Mouse (Mus musculus) G1E (cell line): ENCODE data around the gene Olfr1366.

Experiments used
- CTCF ChIP-seq: IDR thresholded peaks from 2 replicates; pipeline ENCODE4 v1.5.1; 2012; ENCODE audit warnings: low read depth, low read length, inconsistent platforms, mixed read lengths
- TAL1 ChIP-seq: conservative IDR thresholded peaks from 2 replicates; pipeline ENCODE4 v1.6.1; 2012; ENCODE audit warnings: low read depth, low read length, inconsistent platforms, mixed read lengths

DNA sequence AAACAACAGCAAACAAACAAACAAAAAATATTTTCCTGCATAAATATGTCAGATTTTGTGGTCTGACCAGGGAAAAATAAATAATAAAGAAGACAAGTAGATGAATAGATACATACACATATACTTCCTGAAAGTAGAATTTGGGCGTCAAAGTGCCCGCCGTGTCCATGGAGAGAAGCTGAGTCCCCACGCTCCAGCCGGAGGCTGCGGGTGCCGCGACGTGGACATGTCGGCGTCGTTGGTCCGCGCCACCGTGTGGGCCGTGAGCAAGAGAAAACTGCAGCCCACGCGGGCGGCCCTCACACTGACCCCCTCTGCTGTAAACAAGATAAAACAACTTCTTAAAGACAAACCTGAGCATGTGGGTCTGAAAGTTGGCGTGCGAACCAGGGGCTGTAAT is 47.5 kb downstream of the Olfr1366 start, which contains the start of gene AK157302:
- TF ChIP-seq CTCF: no peak
- no peak for TF ChIP-seq TAL1
